Mouse (Mus musculus) heart, embryonic 13.5 days (tissue): Measurements from ENCODE around the gene Ttll5. TPM values are rescaled to one million over a fixed set of nuclear protein-coding genes. Genes with fewer than 3 reads are reported as not detected.

Source experiments
- ATAC-seq: fragments of 200-750 bp; cut with Nextera tagmentation; 2 replicates; pipeline ENCODE4 v1.8.0; 2017; ENCODE audit warnings: moderate TSS enrichment; ENCODE audit not compliant: insufficient number of reproducible peaks, low FRiP score, low TSS enrichment; ENCODE audit errors: extremely low read depth
- H3K27ac ChIP-seq: fragments of 300-500 bp; sonication (generic); replicated peaks from 2 replicates; pipeline ENCODE4 v1.5.1; 2015; ENCODE audit warnings: moderate library complexity, mild to moderate bottlenecking, inconsistent platforms
- H3K27me3 ChIP-seq: fragments of 300-500 bp; sonication (generic); replicated peaks from 2 replicates; pipeline ENCODE4 v1.6.1; 2015; ENCODE audit warnings: mild to moderate bottlenecking, inconsistent platforms
- H3K36me3 ChIP-seq: fragments of 300-500 bp; sonication (generic); 2 replicates; pipeline ENCODE4 v1.6.1; 2015; ENCODE audit warnings: mild to moderate bottlenecking, inconsistent platforms
- H3K4me1 ChIP-seq: fragments of 300-500 bp; sonication (generic); 2 replicates; pipeline ENCODE4 v1.6.1; 2015; ENCODE audit warnings: inconsistent platforms
- H3K4me2 ChIP-seq: fragments of 300-500 bp; sonication (generic); 2 replicates; pipeline ENCODE4 v1.6.1; 2015; ENCODE audit warnings: inconsistent platforms, mild to moderate bottlenecking, moderate library complexity
- H3K4me3 ChIP-seq: fragments of 300-500 bp; sonication (generic); 2 replicates; pipeline ENCODE4 v1.5.1; 2015; ENCODE audit warnings: moderate library complexity, mild to moderate bottlenecking, inconsistent platforms
- H3K9ac ChIP-seq: fragments of 300-500 bp; sonication (generic); 2 replicates; pipeline ENCODE4 v1.6.1; 2015; ENCODE audit warnings: inconsistent platforms, mild to moderate bottlenecking, moderate library complexity
- H3K9me3 ChIP-seq: fragments of 300-500 bp; sonication (generic); 2 replicates; pipeline ENCODE4 v1.6.1; 2016; ENCODE audit warnings: inconsistent platforms
- WGBS: fragments of 180-500 bp; shearing (Covaris S2); methylation state at CpG from one replicate; pipeline ENCODE4 v1.1.7; 2015; ENCODE audit warnings: mixed read lengths; 5-methylcytosine and 5-hydroxymethylcytosine counted together
- polyA plus RNA-seq: library from polyadenylated mRNA; unstranded; fragments of >200 nt; fragmentation: Nextera tagmentation; extraction: Ambion mirVana; gene quantifications from 2 replicates; pipeline ENCODE4 v1.2.1, GENCODE M21; 2015

The Ttll5 gene
- polyA plus RNA-seq, 1 experiment from 2014 or later = 10.2 TPM

- Histone ChIP-seq H3K4me3 (no peak overlapping the region), H3K9me3 (no peaks in the 10 kb centered on the region), H3K9ac (peak overlapping the region; percentile 44), H3K4me1 (peaks cover 19% of the 10 kb centered on the region), H3K27ac (peak overlapping the region; percentile 75), H3K36me3 (peaks cover 11% of the 10 kb centered on the region; the same call in 1 of the 2 replicates), H3K27me3 (no peaks in the 10 kb centered on the region), H3K4me2 (peak overlapping the region; percentile 27; the same call in 1 of the 2 replicates)
- 23% methylated on average over 6 of the region's 6 CpGs for WGBS
- ATAC-seq = no peak; the same call in 1 of the 2 replicates
These were observed 45.0 kb downstream of the Ttll5 start for GRCm38 (mm10) chr12:85869423-85869822.

GRCm38 (mm10) chr12:85879631-85880314 is 55.3 kb downstream of the Ttll5 start:
- H3K36me3 ChIP-seq = peaks cover 40% of the 10 kb centered on the region
- no peaks in the 10 kb centered on the region for H3K27me3 ChIP-seq
- H3K4me2 ChIP-seq = peak overlapping the region; percentile 24; the same call in 1 of the 2 replicates
- no peak for ATAC-seq
- H3K4me3 ChIP-seq = no peak overlapping the region
- H3K9ac ChIP-seq = peak overlapping the region; percentile 64; the same call in 1 of the 2 replicates
- H3K4me1 ChIP-seq = peaks cover 25% of the 10 kb centered on the region
- 54% methylated on average over 8 of the region's 8 CpGs for WGBS
- H3K9me3 ChIP-seq = no peaks in the 10 kb centered on the region
- peak overlapping the region; percentile 88 for H3K27ac ChIP-seq

- H3K9ac ChIP-seq = no peak overlapping the region
- H3K4me3 ChIP-seq = no peak overlapping the region
- no peak overlapping the region for H3K27ac ChIP-seq
- H3K4me2 ChIP-seq = no peak overlapping the region
- no peaks in the 10 kb centered on the region for H3K27me3 ChIP-seq
- H3K9me3 ChIP-seq = no peaks in the 10 kb centered on the region
- no peak for ATAC-seq
- peaks cover 3% of the 10 kb centered on the region for H3K4me1 ChIP-seq
- H3K36me3 ChIP-seq = peaks cover 15% of the 10 kb centered on the region; the same call in 1 of the 2 replicates
- WGBS = 90% methylated on average over 3 of the region's 3 CpGs
These were observed 60.6 kb downstream of the Ttll5 start for GRCm38 (mm10) chr12:85885024-85885423.

- no peak overlapping the region for H3K9ac ChIP-seq
- no peak overlapping the region for H3K4me2 ChIP-seq
- no peak overlapping the region for H3K4me3 ChIP-seq
- no peaks in the 10 kb centered on the region for H3K9me3 ChIP-seq
- H3K27ac ChIP-seq = no peak overlapping the region
- WGBS = 39% methylated on average over 4 of the region's 4 CpGs
- no peak for ATAC-seq
- no peaks in the 10 kb centered on the region for H3K27me3 ChIP-seq
- H3K36me3 ChIP-seq = peaks cover 41% of the 10 kb centered on the region
- no peaks in the 10 kb centered on the region; the same call in 1 of the 2 replicates for H3K4me1 ChIP-seq
These were observed 65.6 kb downstream of the Ttll5 start for GRCm38 (mm10) chr12:85890054-85890453.

- Histone ChIP-seq H3K27me3 (no peaks in the 10 kb centered on the region), H3K4me1 (peaks cover 8% of the 10 kb centered on the region), H3K27ac (no peak overlapping the region), H3K9me3 (no peaks in the 10 kb centered on the region), H3K4me3 (no peak overlapping the region), H3K36me3 (peaks cover 34% of the 10 kb centered on the region), H3K9ac (no peak overlapping the region), H3K4me2 (no peak overlapping the region)
- WGBS = 79% methylated on average over 6 of the region's 6 CpGs
- no peak for ATAC-seq
These were observed 79.5 kb downstream of the Ttll5 start for GRCm38 (mm10) chr12:85903986-85904385.

- 88% methylated on average over 2 of the region's 2 CpGs for WGBS
These were observed 81.2 kb downstream of the Ttll5 start for GRCm38 (mm10) chr12:85905666-85906065.

GRCm38 (mm10) chr12:85907896-85908295 is 83.4 kb downstream of the Ttll5 start:
- Histone ChIP-seq H3K4me2 (no peak overlapping the region), H3K9me3 (no peaks in the 10 kb centered on the region), H3K36me3 (peaks cover 11% of the 10 kb centered on the region), H3K27me3 (no peaks in the 10 kb centered on the region), H3K4me1 (peaks cover 17% of the 10 kb centered on the region), H3K27ac (no peak overlapping the region), H3K9ac (no peak overlapping the region), H3K4me3 (no peak overlapping the region)
- 77% methylated on average over 3 of the region's 3 CpGs for WGBS
- ATAC-seq = no peak

More at GRCm38 (mm10) chr12:85905666-85906065, 81.2 kb downstream of the Ttll5 start:
- Histone ChIP-seq H3K27me3 (no peaks in the 10 kb centered on the region), H3K4me1 (peaks cover 8% of the 10 kb centered on the region), H3K36me3 (peaks cover 27% of the 10 kb centered on the region), H3K4me2 (no peak overlapping the region), H3K27ac (no peak overlapping the region), H3K9ac (no peak overlapping the region), H3K4me3 (no peak overlapping the region), H3K9me3 (no peaks in the 10 kb centered on the region)
- ATAC-seq = no peak

GRCm38 (mm10) chr12:85910811-85911210 is 86.4 kb downstream of the Ttll5 start:
- H3K4me3 ChIP-seq = no peak overlapping the region
- H3K4me1 ChIP-seq = peaks cover 15% of the 10 kb centered on the region
- 75% methylated on average over 6 of the region's 6 CpGs for WGBS
- peaks cover 15% of the 10 kb centered on the region for H3K36me3 ChIP-seq
- H3K4me2 ChIP-seq = no peak overlapping the region
- ATAC-seq = no peak
- H3K27ac ChIP-seq = no peak overlapping the region
- no peaks in the 10 kb centered on the region for H3K27me3 ChIP-seq
- H3K9ac ChIP-seq = no peak overlapping the region
- no peaks in the 10 kb centered on the region for H3K9me3 ChIP-seq

- Histone ChIP-seq H3K4me3 (no peak overlapping the region), H3K27ac (peak overlapping the region; percentile 13; the same call in 1 of the 2 replicates), H3K4me1 (peaks cover 11% of the 10 kb centered on the region), H3K9me3 (no peaks in the 10 kb centered on the region), H3K4me2 (no peak overlapping the region), H3K27me3 (no peaks in the 10 kb centered on the region), H3K36me3 (peaks cover 20% of the 10 kb centered on the region), H3K9ac (no peak overlapping the region)
- 77% methylated on average over 13 of the region's 13 CpGs for WGBS
- no peak for ATAC-seq
These were observed 88.4 kb downstream of the Ttll5 start for GRCm38 (mm10) chr12:85912712-85913504.

GRCm38 (mm10) chr12:85926897-85927296 is 102.4 kb downstream of the Ttll5 start:
- Histone ChIP-seq H3K9me3 (no peaks in the 10 kb centered on the region), H3K36me3 (peaks cover 34% of the 10 kb centered on the region), H3K27ac (no peak overlapping the region), H3K4me3 (no peak overlapping the region), H3K27me3 (no peaks in the 10 kb centered on the region), H3K9ac (no peak overlapping the region), H3K4me2 (no peak overlapping the region), H3K4me1 (peaks cover 30% of the 10 kb centered on the region)
- no peak for ATAC-seq
- 25% methylated on average over 4 of the region's 4 CpGs for WGBS

- H3K4me3 ChIP-seq = no peak overlapping the region
- H3K4me1 ChIP-seq = peaks cover 30% of the 10 kb centered on the region
- 83% methylated on average over 10 of the region's 10 CpGs for WGBS
- H3K27ac ChIP-seq = peak overlapping the region; percentile 32; the same call in 1 of the 2 replicates
- H3K9ac ChIP-seq = no peak overlapping the region
- no peak for ATAC-seq
- no peak overlapping the region for H3K4me2 ChIP-seq
- no peaks in the 10 kb centered on the region for H3K27me3 ChIP-seq
- peaks cover 4% of the 10 kb centered on the region; the same call in 1 of the 2 replicates for H3K9me3 ChIP-seq
- H3K36me3 ChIP-seq = peaks cover 36% of the 10 kb centered on the region
These were observed 104.1 kb downstream of the Ttll5 start for GRCm38 (mm10) chr12:85928513-85928912.
